Mouse (Mus musculus) telencephalon, adult 2 months (tissue): ENCODE measurements at regions not wholly inside any gene's neighbourhood (a gene's known extent, or its start where the extent isn't known, plus 50 kb on each side); places are given as distances from the start of the nearest gene placed in this dataset.

ENCODE experiments used
- DNase-seq: peaks from one replicate; pipeline ENCODE4 v3.0.0-alpha.2; 2011; ENCODE audit warnings: low read depth, low spot score

- DNase-seq, result peak; percentile 6
Observed at GRCm38 (mm10) chr10:117940441-117941265, 94.8 kb upstream of the Rap1b start.

DNA sequence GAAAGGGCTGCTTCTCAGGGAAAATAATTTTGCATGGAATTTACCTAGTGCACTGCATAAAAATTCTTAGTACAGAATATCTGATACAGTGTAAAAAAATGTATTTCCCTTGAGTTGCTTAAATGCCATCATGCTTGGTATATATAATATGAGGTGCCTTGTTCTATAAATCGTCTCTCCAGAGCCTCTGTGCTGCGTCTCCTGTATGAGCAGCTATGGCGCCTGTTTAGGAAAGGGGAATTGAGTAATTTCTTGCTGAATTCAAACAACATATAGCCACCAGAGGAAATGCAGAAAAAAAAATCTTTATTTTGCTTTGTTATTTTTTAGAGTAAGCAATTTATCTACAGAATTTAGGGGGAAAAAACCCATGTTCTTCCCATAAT is 95.4 kb upstream of the Rap1b start:
- DNase-seq, result no peak

GRCm38 (mm10) chr10:117943702-117944307 is 98.0 kb upstream of the Rap1b start:
- DNase-seq, result no peak

DNA sequence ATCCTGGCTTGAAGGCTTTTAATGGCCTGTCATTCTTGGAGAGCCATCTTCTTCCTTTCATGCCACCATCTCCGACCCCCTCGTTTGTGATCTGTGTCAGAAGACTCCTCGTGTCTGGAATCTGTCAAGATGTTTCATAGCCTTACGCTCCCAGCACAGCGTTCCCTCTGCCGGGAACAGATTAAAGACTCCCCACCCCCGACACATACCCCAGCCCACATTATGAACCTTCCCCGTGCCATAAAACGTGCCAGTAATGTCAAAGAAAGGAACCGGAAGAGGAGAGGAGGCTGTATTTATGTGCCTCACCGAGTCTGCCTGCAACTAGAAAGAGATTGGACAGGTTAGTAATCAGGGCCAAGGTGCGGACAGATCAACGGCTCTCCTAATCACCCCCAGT is 101.4 kb upstream of the Rap1b start:
- DNase-seq, result no peak

- no peak for DNase-seq
Observed at GRCm38 (mm10) chr10:117947911-117948310, 102.1 kb upstream of the Rap1b start.

DNA sequence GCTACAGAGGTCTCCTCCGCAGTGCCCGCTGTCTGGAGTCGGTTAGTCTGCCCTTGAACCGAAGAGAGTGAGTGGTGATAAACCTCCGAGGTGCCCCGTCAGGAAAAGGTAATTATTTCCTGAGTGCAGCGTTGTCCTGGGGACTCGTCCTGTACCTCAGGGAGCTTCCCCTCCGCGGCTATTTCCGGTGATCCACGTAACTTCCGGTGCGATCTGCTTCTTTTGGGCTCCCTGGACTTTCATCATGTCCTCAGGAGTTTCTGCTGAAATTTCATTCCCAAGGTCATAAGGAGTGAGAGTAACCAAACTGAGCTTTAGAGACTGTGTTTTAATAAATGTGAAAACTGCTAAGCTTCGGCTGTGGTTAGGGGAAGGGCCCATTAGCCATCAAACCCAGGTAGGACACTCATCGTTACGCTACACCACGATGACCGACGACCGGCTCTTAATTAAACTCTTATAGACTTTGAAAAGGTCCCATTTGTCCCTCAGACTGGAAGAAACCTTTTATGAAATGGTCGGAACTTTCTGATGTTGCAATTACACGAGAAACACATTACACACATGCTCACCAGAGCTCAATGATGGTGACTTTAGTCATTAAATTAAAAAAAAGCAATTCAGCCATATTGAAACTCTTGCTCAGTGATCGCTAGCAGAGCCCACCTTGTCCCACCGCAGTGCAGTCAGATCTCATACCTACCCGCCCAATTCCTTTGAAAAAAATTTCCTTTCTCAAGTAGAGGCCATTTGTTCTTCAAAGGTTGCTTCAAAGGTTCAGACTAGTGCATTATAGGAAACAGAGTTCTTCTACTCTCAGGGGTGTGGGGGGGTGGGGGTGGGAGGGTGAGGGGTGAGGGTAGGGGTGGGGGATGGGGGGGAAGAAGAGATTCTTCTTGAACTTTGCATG is 106.5 kb upstream of the Rap1b start:
- no peak for DNase-seq

DNA sequence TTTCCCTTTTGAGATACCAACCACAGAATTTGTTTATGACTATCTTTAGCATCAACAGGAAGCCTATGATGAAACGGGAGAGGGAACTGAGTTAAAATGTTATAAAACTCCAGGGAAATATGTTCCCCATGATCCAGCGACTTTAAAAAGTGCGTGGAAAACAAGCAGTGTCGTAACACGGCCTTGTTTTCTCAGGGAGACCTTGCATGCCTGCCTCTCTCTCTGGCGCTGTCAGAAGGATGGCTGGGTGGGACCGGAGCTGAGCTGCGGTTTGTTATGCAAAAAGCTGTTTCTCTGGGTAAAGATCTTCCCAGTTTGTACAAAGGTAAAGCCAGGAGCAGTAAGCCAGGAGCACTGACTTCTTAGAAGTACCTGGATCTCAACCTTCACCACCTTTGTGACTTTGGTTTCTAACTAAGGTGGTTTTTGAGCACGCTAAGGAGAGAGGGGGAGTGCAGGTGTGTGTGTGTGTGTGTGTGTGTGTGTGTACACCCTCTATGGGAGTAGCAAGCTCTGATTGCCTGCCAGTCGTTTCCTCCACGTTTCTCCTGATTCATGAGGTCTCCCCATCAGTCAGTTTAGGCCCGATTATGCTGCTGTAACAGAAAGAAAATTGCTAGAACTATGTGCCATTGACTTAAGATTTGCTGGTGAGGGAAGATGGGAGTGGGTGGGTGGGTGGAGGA is 107.3 kb upstream of the Rap1b start:
- DNase-seq, result no peak

- DNase-seq, result no peak
Observed at GRCm38 (mm10) chr10:117956174-117956950, 110.5 kb upstream of the Rap1b start.

DNA sequence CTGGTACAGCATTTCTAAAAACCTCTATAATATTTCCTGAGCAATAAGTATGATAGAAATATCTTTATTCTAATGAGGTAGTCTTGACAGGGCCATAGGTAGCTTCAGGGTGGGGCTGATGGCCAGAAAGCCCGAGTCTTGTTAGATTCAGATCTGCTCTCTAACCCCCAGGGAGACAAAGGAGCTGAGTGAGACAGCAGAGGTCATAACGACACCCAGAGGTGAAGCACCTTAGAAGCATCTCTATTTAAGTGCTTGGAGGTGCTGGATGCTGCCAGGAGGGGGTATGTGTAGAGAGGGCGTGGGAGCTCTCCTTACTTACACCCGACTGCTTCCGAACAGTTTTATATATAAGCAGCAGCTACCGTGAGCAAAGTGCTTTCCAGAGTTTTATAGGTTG is 128.9 kb upstream of the Rap1b start:
- no peak for DNase-seq

DNA sequence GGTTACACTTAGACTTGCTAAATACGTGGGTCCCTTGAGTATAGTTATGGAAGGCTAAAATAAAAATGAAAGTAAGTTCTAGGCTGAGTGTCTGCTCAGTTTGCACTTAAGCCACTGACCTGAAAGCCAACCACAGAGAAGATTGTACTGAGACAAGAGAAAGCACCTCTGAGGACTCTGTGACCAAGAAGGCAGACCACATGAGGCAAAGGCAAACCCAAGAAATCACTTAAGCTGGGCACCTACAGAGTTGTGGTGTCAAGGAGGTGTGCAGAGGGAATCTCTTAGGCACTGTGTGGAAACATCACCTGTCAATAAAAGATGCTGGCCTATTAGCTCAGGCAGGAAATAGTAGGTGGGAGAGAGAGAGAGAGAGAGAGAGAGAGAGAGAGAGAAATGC is 129.6 kb upstream of the Rap1b start:
- DNase-seq, result no peak

GRCm38 (mm10) chr10:117979091-117979490 is 133.3 kb upstream of the Rap1b start:
- no peak for DNase-seq

DNA sequence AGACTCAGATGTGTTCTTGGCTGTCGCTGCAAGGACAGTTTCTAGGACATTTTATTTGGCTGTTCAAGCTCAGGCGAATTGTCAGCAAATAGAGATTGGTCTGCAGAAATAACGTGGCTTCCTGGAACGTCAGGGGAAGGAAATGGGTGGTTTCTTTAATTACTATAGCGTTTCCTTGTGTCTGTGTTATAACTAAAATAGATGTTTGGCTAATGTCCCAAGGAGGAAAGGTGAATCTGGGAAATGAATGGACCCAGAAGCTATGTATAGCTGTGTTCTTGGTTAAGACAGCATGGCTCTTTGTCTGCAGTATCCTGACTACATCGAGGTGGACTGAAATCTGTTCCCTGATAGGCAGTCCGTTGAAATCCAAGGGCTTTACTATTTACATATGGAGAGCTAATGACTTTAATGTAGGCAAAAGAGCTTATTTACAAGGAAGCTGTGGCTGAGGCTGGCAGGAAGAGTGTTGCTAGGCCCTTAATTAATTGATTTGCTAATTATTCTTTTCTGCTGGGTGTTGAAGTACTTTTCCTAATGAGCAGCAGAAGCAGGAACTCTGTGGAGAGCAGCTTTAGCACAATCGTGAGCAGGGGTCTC is 136.9 kb upstream of the Rap1b start:
- no peak for DNase-seq

DNA sequence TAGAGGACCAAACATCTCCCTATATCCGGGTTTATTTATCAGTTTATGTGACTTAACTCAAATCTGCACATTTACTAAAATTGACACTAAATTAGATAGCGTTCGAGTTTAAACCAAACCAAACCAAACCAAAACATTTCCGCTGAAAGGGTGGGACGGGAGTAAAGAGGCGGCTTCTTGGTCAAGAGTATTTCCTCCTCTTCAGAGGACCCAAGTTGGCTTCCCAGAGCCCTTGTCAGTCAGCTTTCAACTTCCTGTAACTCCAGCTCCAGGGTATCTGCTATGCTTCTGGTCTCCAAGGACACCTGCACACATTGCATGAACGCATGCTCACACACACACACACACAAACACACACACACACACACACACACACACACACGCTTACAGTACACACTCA is 137.4 kb upstream of the Rap1b start:
- DNase-seq, result no peak

GRCm38 (mm10) chr10:117984784-117985602 is 139.2 kb upstream of the Rap1b start:
- DNase-seq, result peak; percentile 67

GRCm38 (mm10) chr10:117987620-117988019 is 141.8 kb upstream of the Rap1b start:
- no peak for DNase-seq

DNA sequence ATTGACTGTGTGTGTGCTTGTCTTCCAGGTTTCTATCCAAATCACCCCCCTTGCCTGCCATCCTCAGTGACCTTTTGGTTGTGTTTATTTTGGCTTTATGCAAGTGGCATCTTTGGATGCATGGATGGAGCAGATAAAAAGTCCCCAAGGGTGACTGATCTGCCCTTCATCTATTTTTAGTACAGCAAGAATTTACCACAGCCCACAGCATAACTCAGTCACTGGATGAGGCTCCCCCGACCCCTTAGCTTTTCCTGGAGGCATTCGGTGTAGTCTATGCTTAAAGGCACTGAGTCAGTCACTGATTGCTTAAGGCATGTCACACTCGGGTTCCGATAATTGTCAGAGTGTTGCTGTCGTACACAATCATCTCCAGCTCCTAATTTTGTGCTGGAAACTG is 142.2 kb upstream of the Rap1b start:
- DNase-seq, result no peak

DNA sequence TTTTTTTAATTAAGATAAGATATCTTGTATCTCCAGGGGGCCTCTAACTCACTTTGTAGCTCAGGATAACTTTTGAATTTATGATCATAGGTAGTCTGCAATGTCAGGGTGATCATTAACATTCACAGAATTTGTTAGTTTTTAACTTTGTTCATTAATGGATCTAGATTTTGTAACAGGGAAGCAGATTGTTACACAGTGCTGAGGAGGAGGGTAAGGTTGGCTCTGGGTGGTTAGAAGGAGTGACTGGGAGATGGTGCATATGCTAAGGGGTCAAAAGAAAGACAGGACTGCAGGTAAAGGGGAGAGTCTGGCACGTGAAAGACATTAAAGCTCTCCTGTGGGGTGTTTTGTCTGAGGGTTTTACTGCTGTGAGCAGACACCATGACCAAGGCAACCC is 145.3 kb upstream of the Rap1b start:
- DNase-seq, result no peak

DNA sequence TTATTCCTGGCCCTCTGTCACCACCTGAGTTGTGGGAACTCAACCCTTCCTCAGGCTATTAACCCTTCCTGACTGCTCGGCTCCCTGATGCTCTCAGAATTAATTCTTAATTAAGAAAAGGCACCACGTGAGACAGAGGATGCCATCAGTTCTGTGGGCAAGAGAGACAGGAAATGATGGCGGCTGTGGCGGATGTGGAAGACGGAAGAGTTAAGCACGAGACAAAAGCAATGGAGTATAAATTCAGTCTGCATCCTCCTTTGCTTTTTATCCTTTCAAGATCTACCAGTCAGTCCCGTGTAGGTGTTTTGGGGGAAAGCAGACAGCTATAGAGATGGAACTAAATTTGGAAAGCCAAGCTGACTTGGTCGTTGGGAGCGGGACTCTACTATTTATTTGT is 146.5 kb upstream of the Rap1b start:
- DNase-seq, result no peak

DNA sequence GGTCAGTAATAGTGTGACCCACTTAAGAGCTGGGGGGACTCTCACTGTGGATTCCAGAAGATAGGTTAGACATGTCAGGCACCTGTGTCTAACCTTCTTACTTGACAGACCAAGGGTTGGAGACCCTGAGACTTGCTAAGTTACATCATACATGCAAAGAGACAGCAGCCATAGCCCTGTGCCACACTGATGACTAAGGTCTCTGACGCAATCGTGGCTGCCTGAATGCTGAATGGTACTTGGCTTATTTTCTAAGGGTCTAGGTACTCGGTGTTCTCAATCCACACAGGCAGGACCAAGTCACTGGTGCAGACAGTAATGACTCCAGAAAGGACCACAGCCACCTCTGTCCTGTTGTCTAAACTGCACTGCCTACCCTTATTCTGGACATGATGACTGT is 147.8 kb upstream of the Mdm1 start:
- DNase-seq, result no peak

DNA sequence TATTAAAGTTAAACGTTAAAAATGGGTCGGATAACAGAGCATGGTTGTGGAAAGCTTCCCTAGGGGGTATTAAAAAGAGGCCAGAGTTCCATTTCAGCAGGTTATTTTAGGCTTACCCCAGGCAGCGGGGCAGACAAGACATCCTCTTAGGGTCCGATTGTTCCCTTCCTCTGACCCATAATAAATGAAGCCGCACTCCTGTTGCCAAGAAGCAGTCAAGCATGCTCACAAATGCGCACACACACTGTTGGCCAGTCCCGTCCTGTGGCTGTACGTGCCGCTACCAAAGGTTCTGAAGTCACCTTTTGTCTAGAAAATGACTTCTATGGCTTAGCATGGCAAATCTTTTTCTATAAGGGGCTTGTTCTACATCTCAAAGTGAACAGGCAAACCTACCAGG is 146.8 kb upstream of the Mdm1 start:
- no peak for DNase-seq
